8 mouse cellular contexts compared by ENCODE assay signal in the genomic region with DNA sequence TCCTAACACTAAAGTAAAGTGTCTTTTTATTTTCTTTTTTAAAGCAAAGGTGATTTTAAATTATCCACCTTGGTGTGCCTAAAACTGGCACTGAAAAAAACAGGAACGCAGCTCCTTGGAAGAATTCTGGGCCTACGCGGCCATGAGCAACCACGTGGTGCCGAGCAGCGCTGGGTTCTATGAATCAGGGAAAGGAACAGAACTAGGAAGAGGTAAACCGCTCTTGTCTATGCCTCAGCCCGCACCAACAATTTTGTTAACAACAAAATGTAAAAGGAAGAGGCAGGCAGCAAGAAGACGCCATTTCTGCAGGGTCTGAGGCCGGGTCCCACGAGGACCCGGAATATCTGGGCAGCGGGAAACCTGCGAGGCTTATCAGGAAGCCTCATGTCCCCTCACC. TPM values are rescaled to one million over a fixed set of nuclear protein-coding genes. Genes with fewer than 3 reads are reported as not detected.
DNase-seq lines count a peak whose midpoint lies in the region; ATAC-seq and TF ChIP-seq lines count a peak whose summit lies in the region.

No protein-coding gene starts in this region.

- DNase-seq in left cerebral cortex, adult 2 months (ENCODE audit: extremely low spot score in 1 of 2, low spot score in 2 of 2): peak in 1 of 2 experiments; percentile 41
- no peak for DNase-seq in left cerebral cortex, adult 11 months (ENCODE audit: low spot score)
- DNase-seq in embryo, embryonic 10.5 days (ENCODE audit: low spot score): peak; percentile 56
- DNase-seq in left cerebral cortex, postnatal 36 days (ENCODE audit: low spot score in 2 of 2): no peak
- DNase-seq in gastrocnemius, postnatal 36 days: no peak
- no peak for DNase-seq in adrenal gland, adult (ENCODE audit: inconsistent age in 2 of 2, low spot score in 1 of 2)

- H3K36me3 ChIP-seq in hindbrain, embryonic 13.5 days: peaks cover 35% of the 10 kb centered on the region
- H3K36me3 ChIP-seq in macrophage (ENCODE audit: inconsistent target): peaks cover 26% of the 10 kb centered on the region

- WGBS in hindbrain, embryonic 13.5 days: 2% methylated on average over 14 of the region's 14 CpGs
- WGBS in macrophage (ENCODE audit: missing documents): 0% methylated on average over 14 of the region's 14 CpGs

- H3K27ac ChIP-seq in left cerebral cortex, adult 2 months: peak overlapping the region; percentile 90
- H3K27ac ChIP-seq in hindbrain, embryonic 13.5 days: peak overlapping the region; percentile 94
- H3K27ac ChIP-seq in macrophage: peak overlapping the region; percentile 80

- H3K79me2 ChIP-seq in macrophage (ENCODE audit: inconsistent target): peaks cover 29% of the 10 kb centered on the region

- ATAC-seq in hindbrain, embryonic 13.5 days (ENCODE audit: low FRiP score): peak; percentile 55

- H3K4me1 ChIP-seq in hindbrain, embryonic 13.5 days (replicated peaks): peaks cover 32% of the 10 kb centered on the region

- H3K9me3 ChIP-seq in hindbrain, embryonic 13.5 days: no peaks in the 10 kb centered on the region

- no peaks in the 10 kb centered on the region for H3K27me3 ChIP-seq in hindbrain, embryonic 13.5 days

- peak overlapping the region; percentile 87 for H3K9ac ChIP-seq in hindbrain, embryonic 13.5 days

- peak overlapping the region; percentile 98 for H3K4me3 ChIP-seq in left cerebral cortex, adult 2 months
- peak overlapping the region; percentile 91 for H3K4me3 ChIP-seq in hindbrain, embryonic 13.5 days
- H3K4me3 ChIP-seq in macrophage (ENCODE audit: inconsistent target): peak overlapping the region; percentile 76

- TF ChIP-seq CTCF in left cerebral cortex, adult 2 months (IDR thresholded peaks at IDR 0.05): no peak

- intact Hi-C loops in left cerebral cortex, adult 2 months (cut with DNase I): no loop called here
- intact Hi-C loops in left cerebral cortex, postnatal 36 days (cut with DNase I): loop anchor here (1.0 kb wide), 1 partner anchor 94 kb away; the partner anchor contains the start of gene Snrpb
- intact Hi-C loops in gastrocnemius, postnatal 36 days (cut with DNase I): loop anchor here (10.0 kb wide), 1 partner anchor 469 kb away; the partner anchor contains the start of gene Stk35

- peak overlapping the region; percentile 78 for H3K4me2 ChIP-seq in hindbrain, embryonic 13.5 days

RNA-seq across cellular contexts. Expression of gene Nop56, which starts 0.5 kb away (rescaled TPM):
- total RNA-seq in left cerebral cortex, adult 2 months (2021): 100 to 1,000 TPM; 140 to 144 TPM
- polyA plus RNA-seq in hindbrain, embryonic 13.5 days (2015; fragmentation: Nextera tagmentation; extraction: Ambion mirVana): 230 and 253 TPM in 2 replicates
- total RNA-seq in macrophage (2018; cell fraction: chromatin; rRNA removed): 100 to 1,000 TPM in 18 of 26 experiments, 10 to 100 TPM in 8; 65.4 to 161 (median 117) TPM
- total RNA-seq in macrophage (2018; cell fraction: cytosol; rRNA removed): 10 to 100 TPM; 29.2 to 63.9 (median 40.9) TPM
- 100 to 1,000 TPM in 7 of 26 experiments, 10 to 100 TPM in 19; 50.4 to 370 (median 78.7) TPM for total RNA-seq in macrophage (2018; cell fraction: nucleus; rRNA removed)
- 38.9 to 156 TPM (median 72.2 TPM) in 3 replicates for polyA plus RNA-seq in macrophage (2018)
- total RNA-seq in left cerebral cortex, postnatal 36 days (2021): 100 to 1,000 TPM; 120 to 126 TPM
- total RNA-seq in gastrocnemius, postnatal 36 days (2021): 10 to 100 TPM; 24.8 to 32.5 TPM

RNA-seq across cellular contexts. Expression of gene Idh3b, which starts 10.6 kb away (rescaled TPM):
- total RNA-seq in left cerebral cortex, adult 2 months (2021): 100 to 1,000 TPM; 285 to 286 TPM
- polyA plus RNA-seq in hindbrain, embryonic 13.5 days (2015; fragmentation: Nextera tagmentation; extraction: Ambion mirVana): 156 and 157 TPM in 2 replicates
- total RNA-seq in macrophage (2018; cell fraction: chromatin; rRNA removed): 100 to 1,000 TPM in 24 of 26 experiments, 10 to 100 TPM in 2; 90.3 to 274 (median 197) TPM
- total RNA-seq in macrophage (2018; cell fraction: cytosol; rRNA removed): 100 to 1,000 TPM in 12 of 26 experiments, 10 to 100 TPM in 14; 64.9 to 119 (median 98.9) TPM
- 100 to 1,000 TPM in 15 of 26 experiments, 10 to 100 TPM in 11; 60.7 to 146 (median 112) TPM for total RNA-seq in macrophage (2018; cell fraction: nucleus; rRNA removed)
- 93.5 to 120 TPM (median 103 TPM) in 3 replicates for polyA plus RNA-seq in macrophage (2018)
- 100 to 1,000 TPM; 278 to 289 TPM for total RNA-seq in left cerebral cortex, postnatal 36 days (2021)
- total RNA-seq in gastrocnemius, postnatal 36 days (2021): 100 to 1,000 TPM; 448 to 491 TPM

RNA-seq across cellular contexts. Expression of gene Ebf4, which starts 21.2 kb away (rescaled TPM):
- total RNA-seq in left cerebral cortex, adult 2 months (2021): 1 to 10 TPM; 9.7 to 9.8 TPM
- polyA plus RNA-seq in hindbrain, embryonic 13.5 days (2015; fragmentation: Nextera tagmentation; extraction: Ambion mirVana): 2.6 and 3.1 TPM in 2 replicates
- not detected for total RNA-seq in macrophage (2018; cell fraction: chromatin; rRNA removed)
- total RNA-seq in macrophage (2018; cell fraction: cytosol; rRNA removed): not detected
- not detected for total RNA-seq in macrophage (2018; cell fraction: nucleus; rRNA removed)
- not detected in 3 replicates for polyA plus RNA-seq in macrophage (2018)
- total RNA-seq in left cerebral cortex, postnatal 36 days (2021): 10 to 100 TPM in 1 of 2 experiments, 1 to 10 TPM in 1; 8.3 to 10.5 TPM
- total RNA-seq in gastrocnemius, postnatal 36 days (2021): under 1 TPM; 0.15 to 0.27 TPM

Comparison
In these comparisons a context has a peak if more than half of its experiments do, and no peak if none do; other contexts are left out.
1. RNA of gene Ebf4, which starts 21.2 kb away (total RNA-seq): 8.3 to 10.5 TPM in left cerebral cortex, postnatal 36 days and 9.7 to 9.8 TPM in left cerebral cortex, adult 2 months; 0.15 to 0.27 TPM in gastrocnemius, postnatal 36 days; every median in the first group is over 4 times any median in the second.
2. Peak in every context shown above with its lines, with median percentiles within 50 percentile points of each other: H3K27ac ChIP-seq and H3K4me3 ChIP-seq.